Mouse (Mus musculus) myocyte (in vitro differentiated cells): ENCODE results near the gene Dnm1.

ENCODE experiments used
- CEBPB ChIP-seq: IDR thresholded peaks from 2 replicates; pipeline ENCODE4 v1.6.1; 2011; ENCODE audit warnings: mild to moderate bottlenecking, moderate library complexity; ENCODE audit not compliant: poor library complexity, insufficient read depth, severe bottlenecking
- E2F4 ChIP-seq: IDR thresholded peaks from one replicate; pipeline ENCODE4 v1.6.1; 2011; ENCODE audit warnings: mild to moderate bottlenecking, control low read depth, moderate library complexity; ENCODE audit not compliant: insufficient read depth
- MAX ChIP-seq: IDR thresholded peaks from one replicate; pipeline ENCODE4 v1.6.1; 2011; ENCODE audit warnings: low read depth, mild to moderate bottlenecking, control low read depth
- MYOD1 ChIP-seq, 3 experiments: IDR thresholded peaks; one replicate each; pipeline ENCODE4 v1.6.1; 2011; ENCODE audit warnings: control low read depth in 2 of 3, low read depth in 2 of 3, mild to moderate bottlenecking in 2 of 3, moderate library complexity in 1 of 3; ENCODE audit not compliant: insufficient read length in 2 of 3, control insufficient read depth in 1 of 3
- MYOG ChIP-seq, 3 experiments: IDR thresholded peaks; one replicate each; pipeline ENCODE4 v1.6.1; 2011; ENCODE audit warnings: control low read depth in 2 of 3, low read depth in 2 of 3, mild to moderate bottlenecking in 2 of 3; ENCODE audit not compliant: insufficient read length in 2 of 3, control insufficient read depth in 1 of 3, insufficient read depth in 1 of 3
- POLR2A ChIP-seq: IDR thresholded peaks from one replicate; pipeline ENCODE4 v1.6.1; 2011; ENCODE audit warnings: low read depth, mild to moderate bottlenecking, control low read depth, moderate library complexity; ENCODE audit not compliant: insufficient read length
- POLR2AphosphoS2 ChIP-seq: IDR thresholded peaks from one replicate; pipeline ENCODE4 v1.6.1; 2011; ENCODE audit warnings: low read depth, control low read depth; ENCODE audit not compliant: insufficient read length
- TCF12 ChIP-seq: IDR thresholded peaks from one replicate; pipeline ENCODE4 v1.6.1; 2011; ENCODE audit warnings: mild to moderate bottlenecking, control low read depth; ENCODE audit not compliant: poor library complexity, insufficient read depth, severe bottlenecking

GRCm38 (mm10) chr2:32353836-32354235, 698 bp upstream of the Dnm1 start:
- TF ChIP-seq POLR2A (no peak), POLR2AphosphoS2 (no peak), CEBPB (no peak), TCF12 (no peak), MYOG (IDR thresholded peaks at IDR 0.05; ENCODE audit: control insufficient read depth in 1 of 3, insufficient read depth in 1 of 3, insufficient read length in 2 of 3, low read depth in 2 of 3) (no peak), E2F4 (no peak), MYOD1 (IDR thresholded peaks at IDR 0.05; ENCODE audit: control insufficient read depth in 1 of 3, insufficient read length in 2 of 3, low read depth in 2 of 3) (no peak), MAX (no peak)
